Mouse (Mus musculus): ENCODE data around the gene Gprin1.

DNA sequence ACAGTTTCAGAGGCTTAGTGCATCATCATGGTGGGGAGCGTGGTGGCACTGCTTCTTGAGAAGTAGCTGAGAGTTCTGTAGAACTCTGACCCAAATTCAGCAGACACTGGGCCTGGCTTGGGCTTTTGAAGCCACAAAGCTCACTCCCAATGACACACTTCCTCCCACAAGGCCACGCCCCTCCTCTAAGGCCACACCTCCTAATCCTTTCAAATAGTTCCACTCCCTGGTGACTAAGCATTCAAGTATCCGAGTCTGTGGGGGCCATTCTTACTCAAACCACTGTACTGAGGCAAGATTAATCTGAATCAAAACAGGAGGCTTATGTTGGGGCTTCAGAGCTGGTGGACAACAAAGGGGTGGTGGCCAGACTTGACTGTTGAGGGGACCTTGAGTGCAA lies 38.8 kb downstream of the Gprin1 start:
- TF ChIP-seq E2F4 (IDR thresholded peaks at IDR 0.05; ENCODE audit: insufficient read depth): no peak
- no peak for TF ChIP-seq POLR2AphosphoS2 (IDR thresholded peaks at IDR 0.05; ENCODE audit: insufficient read length, low read depth)
- no peak for TF ChIP-seq TCF3 (IDR thresholded peaks at IDR 0.05; ENCODE audit: insufficient read length, low read depth)
- no peak for TF ChIP-seq POLR2A (IDR thresholded peaks at IDR 0.05; ENCODE audit: insufficient read length, low read depth)
- no peak for TF ChIP-seq MYOG (IDR thresholded peaks at IDR 0.05; ENCODE audit: control insufficient read depth in 1 of 3, insufficient read depth in 1 of 3, insufficient read length in 2 of 3, low read depth in 2 of 3)
- no peak for TF ChIP-seq USF1 (IDR thresholded peaks at IDR 0.05; ENCODE audit: low read depth)
- no peak for TF ChIP-seq TCF12 (IDR thresholded peaks at IDR 0.05; ENCODE audit: insufficient read depth, poor library complexity, severe bottlenecking)
- TF ChIP-seq MAX (IDR thresholded peaks at IDR 0.05; ENCODE audit: low read depth): no peak
- TF ChIP-seq REST (IDR thresholded peaks at IDR 0.05; ENCODE audit: insufficient read depth, insufficient read length): no peak

Measured in myocyte (in vitro differentiated cells).